In the genomic region with DNA sequence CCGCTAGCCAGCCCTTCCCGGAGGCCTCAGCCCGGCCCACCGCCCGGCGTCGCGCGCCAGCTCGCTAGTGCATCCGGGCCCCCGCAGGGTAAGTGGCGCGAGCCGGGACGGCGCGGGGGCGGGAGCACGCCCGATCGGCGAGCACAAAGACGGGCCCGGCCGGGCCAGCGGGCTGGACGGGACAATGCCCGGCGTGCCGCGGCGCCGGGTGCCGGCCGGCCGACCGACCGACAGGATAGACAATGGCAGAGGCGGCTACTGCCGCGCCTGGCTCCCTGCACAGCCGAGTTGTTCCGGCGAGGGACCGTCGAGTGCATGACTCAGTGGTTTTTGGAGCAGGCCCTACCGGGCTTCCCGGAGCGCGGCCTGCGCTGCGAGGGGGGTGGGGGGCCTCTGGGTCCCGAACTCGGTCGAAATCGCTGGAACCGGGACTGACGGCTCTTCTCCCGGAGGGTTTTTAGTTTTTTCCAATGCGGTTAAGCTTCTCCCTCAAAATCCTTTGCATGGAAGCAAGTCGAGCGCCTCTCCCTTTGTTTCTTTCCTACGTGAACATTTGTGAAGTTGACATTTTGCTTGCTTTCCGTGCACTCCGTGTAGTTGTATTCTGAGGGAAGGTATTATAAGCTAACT, we compare ENCODE assay signal across 7 mouse cellular contexts. TPM values are rescaled to one million over a fixed set of nuclear protein-coding genes. Genes with fewer than 3 reads are reported as not detected.
DNase-seq lines count a peak whose midpoint lies in the region; ATAC-seq and TF ChIP-seq lines count a peak whose summit lies in the region.

No protein-coding gene starts in this region.

- H3K4me1 ChIP-seq in small intestine, adult 2 months (ENCODE audit: control insufficient read depth, insufficient read depth, insufficient read length, low read length), result no peaks in the 10 kb centered on the region; the same call in none of the 2 replicates

- H3K27ac ChIP-seq in small intestine, adult 2 months (ENCODE audit: insufficient read depth, low read depth, low read length), result peak overlapping the region; percentile 86

- peak; percentile 23 for ATAC-seq in inflammation-experienced regulatory T-cells, adult 6 months
- peak; percentile 43 for ATAC-seq in megakaryocyte-erythroid progenitor cell, adult 5-6 weeks (replicated peaks; ENCODE audit: low FRiP score, low TSS enrichment, poor library complexity, severe bottlenecking)

- TF ChIP-seq POLR2A in small intestine, adult 2 months (IDR thresholded peaks at IDR 0.05; ENCODE audit: low read depth, low read length), result 0 out of 2 replicates have a peak, but pooled peaks have one; percentile 33

- H3K36me3 ChIP-seq in small intestine, adult 2 months (ENCODE audit: control insufficient read depth, insufficient read depth, low read length), result peaks cover 12% of the 10 kb centered on the region

- DNase-seq in adrenal gland, adult (ENCODE audit: inconsistent age in 2 of 2, low spot score in 1 of 2), result peak; percentile 77 to 87
- peak; percentile 61 for DNase-seq in embryo, embryonic 10.5 days (ENCODE audit: low spot score)
- peak; percentile 81 for DNase-seq in gastrocnemius, postnatal 14 days
- DNase-seq in left cerebral cortex, postnatal 25 days (ENCODE audit: low spot score in 2 of 2), result peak; percentile 64 to 77

- H3K27me3 ChIP-seq in small intestine, adult 2 months (ENCODE audit: control insufficient read depth, insufficient read depth, low read length), result no peaks in the 10 kb centered on the region

- intact Hi-C loops in gastrocnemius, postnatal 14 days (cut with DNase I; ENCODE audit: low total_unique reads), result no loop called here
- intact Hi-C loops in left cerebral cortex, postnatal 25 days (cut with DNase I), result loop anchor here (2.0 to 10.0 kb wide), 6 partner anchors 135 to 478 kb away; no protein-coding TSS in a partner anchor

- no peak for TF ChIP-seq CTCF in small intestine, adult 2 months (IDR thresholded peaks at IDR 0.05; ENCODE audit: extremely low read depth, insufficient read length, insufficient replicate concordance, low read depth, low read length)

- WGBS in small intestine, adult 2 months, result under 1% methylated on average over 66 of the region's 66 CpGs

- H3K4me3 ChIP-seq in small intestine, adult 2 months (ENCODE audit: low read depth, low read length), result peak overlapping the region; percentile 82

RNA-seq across cellular contexts. Expression of gene Zfand5, which starts 0.7 kb away (rescaled TPM):
- total RNA-seq in gastrocnemius, postnatal 14 days (2021), result 100 to 1,000 TPM; 166 to 200 TPM
- polyA plus RNA-seq in inflammation-experienced regulatory T-cells, adult 6 months (2017; shearing (Covaris generic)), result 10 to 100 TPM; 13.5 to 18.5 (median 15.5) TPM
- 100 to 1,000 TPM; 172 to 175 TPM for total RNA-seq in left cerebral cortex, postnatal 25 days (2021)
- total RNA-seq in megakaryocyte-erythroid progenitor cell, adult 5-6 weeks (2014; fragmentation: Nextera tagmentation), result 50.5 and 79.3 TPM in 2 replicates
- 84.2 and 140 TPM in 2 replicates for total RNA-seq in megakaryocyte-erythroid progenitor cell, adult 5-6 weeks (2017)
- 11.9 and 17.9 TPM in 2 replicates for polyA plus RNA-seq in small intestine, adult 2 months (2012; rRNA removed)

Comparison
In these comparisons a context has a peak if more than half of its experiments do, and no peak if none do; other contexts are left out.
1. Peak in every context shown above with its lines: DNase-seq, ATAC-seq, H3K4me3 ChIP-seq and H3K27ac ChIP-seq.